Mouse (Mus musculus) hindbrain, postnatal 0 days (tissue): ENCODE measurements at regions not wholly inside any gene's neighbourhood (a gene's known extent, or its start where the extent isn't known, plus 50 kb on each side); places are given as distances from the start of the nearest gene placed in this dataset.

Experiments
- ATAC-seq: fragments of 200-750 bp; cut with Nextera tagmentation; 2 replicates; pipeline ENCODE4 v1.8.0; 2017; ENCODE audit warnings: mild to moderate bottlenecking, moderate TSS enrichment, moderate library complexity
- DNase-seq: peaks from one replicate; pipeline ENCODE4 v3.0.0-alpha.2; 2015; ENCODE audit warnings: low spot score
- H3K27ac ChIP-seq: fragments of 300-500 bp; sonication (generic); 2 replicates; pipeline ENCODE4 v1.5.1; 2014; ENCODE audit warnings: mild to moderate bottlenecking
- H3K27me3 ChIP-seq: fragments of 300-500 bp; sonication (generic); 2 replicates; pipeline ENCODE4 v1.6.1; 2014; ENCODE audit warnings: low read length, mixed read lengths; ENCODE audit not compliant: insufficient read depth
- H3K36me3 ChIP-seq: fragments of 300-500 bp; sonication (generic); 2 replicates; pipeline ENCODE4 v1.6.1; 2014; ENCODE audit warnings: low read length, mixed read lengths; ENCODE audit not compliant: insufficient read depth
- H3K4me1 ChIP-seq: fragments of 300-500 bp; sonication (generic); 2 replicates; pipeline ENCODE4 v1.6.1; 2014; ENCODE audit warnings: antibody characterized with exemption, low read length, mixed read lengths; ENCODE audit not compliant: insufficient read depth
- H3K4me2 ChIP-seq: fragments of 300-500 bp; sonication (generic); 2 replicates; pipeline ENCODE4 v1.6.1; 2014; ENCODE audit warnings: low read depth, mild to moderate bottlenecking, low read length, moderate library complexity, mixed read lengths
- H3K4me3 ChIP-seq: fragments of 300-500 bp; sonication (generic); 2 replicates; pipeline ENCODE4 v1.5.1; 2014; ENCODE audit warnings: low read length
- H3K9ac ChIP-seq: fragments of 300-500 bp; sonication (generic); replicated peaks from 2 replicates; pipeline ENCODE4 v1.6.1; 2014; ENCODE audit warnings: mild to moderate bottlenecking, low read length, moderate library complexity, mixed read lengths
- H3K9me3 ChIP-seq: fragments of 300-500 bp; sonication (generic); 2 replicates; pipeline ENCODE4 v1.6.1; 2016; ENCODE audit warnings: low read length, mixed read lengths
- CTCF ChIP-seq: IDR thresholded peaks from 2 replicates; pipeline ENCODE4 v1.5.1; 2016; ENCODE audit warnings: antibody characterized with exemption, control low read depth, low read depth
- WGBS: fragments of 180-500 bp; shearing (Covaris S2); extraction: QIAGEN DNeasy Blood & Tissue Kit; methylation state at CpG from one replicate; pipeline ENCODE4 v1.1.7; 2014; 5-methylcytosine and 5-hydroxymethylcytosine counted together

- no peak for DNase-seq
- Histone ChIP-seq H3K4me3 (no peak overlapping the region), H3K36me3 (no peaks in the 10 kb centered on the region), H3K9ac (no peak overlapping the region), H3K4me1 (no peaks in the 10 kb centered on the region), H3K9me3 (no peaks in the 10 kb centered on the region), H3K27ac (no peak overlapping the region), H3K4me2 (no peak overlapping the region), H3K27me3 (no peaks in the 10 kb centered on the region)
- no peak for TF ChIP-seq CTCF
- WGBS, result 78% methylated on average over 4 of the region's 4 CpGs
- ATAC-seq, result no peak
These were observed 63.8 kb upstream of the Peli1 start for GRCm38 (mm10) chr11:21027299-21027698.

GRCm38 (mm10) chr11:21030362-21030761, 60.7 kb upstream of the Peli1 start:
- Histone ChIP-seq H3K27me3 (no peaks in the 10 kb centered on the region), H3K9ac (no peak overlapping the region), H3K36me3 (no peaks in the 10 kb centered on the region), H3K4me3 (no peak overlapping the region), H3K4me2 (no peak overlapping the region), H3K4me1 (no peaks in the 10 kb centered on the region), H3K9me3 (no peaks in the 10 kb centered on the region), H3K27ac (no peak overlapping the region)
- no peak for DNase-seq
- no peak for ATAC-seq
- TF ChIP-seq CTCF, result no peak
- WGBS, result 95% methylated on average over 6 of the region's 6 CpGs

DNA sequence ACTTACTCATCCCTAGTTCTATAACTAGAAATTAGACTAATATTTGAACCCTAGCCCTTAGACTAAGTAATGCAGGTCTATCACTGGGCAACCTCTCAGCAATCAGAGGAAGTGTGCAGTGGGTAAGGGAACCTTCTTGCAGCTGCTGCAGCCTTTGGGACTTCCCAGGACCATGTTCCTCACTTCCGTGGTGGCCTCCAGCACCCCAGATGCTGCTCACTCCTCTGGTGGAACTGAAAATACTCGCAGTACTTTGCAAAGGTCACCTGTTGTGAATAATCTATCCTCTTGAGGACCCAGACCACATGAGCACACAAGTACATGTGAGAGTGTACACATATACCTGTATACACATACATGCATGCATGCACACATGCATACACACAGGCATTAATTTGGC, 59.3 kb upstream of the Peli1 start:
- no peak overlapping the region for H3K4me2 ChIP-seq
- no peaks in the 10 kb centered on the region for H3K9me3 ChIP-seq
- no peaks in the 10 kb centered on the region for H3K27me3 ChIP-seq
- WGBS, result 88% methylated on average over 2 of the region's 2 CpGs
- no peak overlapping the region for H3K27ac ChIP-seq
- H3K4me1 ChIP-seq, result no peaks in the 10 kb centered on the region
- no peak overlapping the region for H3K4me3 ChIP-seq
- TF ChIP-seq CTCF, result no peak
- H3K36me3 ChIP-seq, result no peaks in the 10 kb centered on the region
- DNase-seq (no peak), ATAC-seq (no peak)
- H3K9ac ChIP-seq, result no peak overlapping the region

- H3K36me3 ChIP-seq, result no peaks in the 10 kb centered on the region
- DNase-seq (no peak), ATAC-seq (no peak)
- no peak for TF ChIP-seq CTCF
- WGBS, result 77% methylated on average over 14 of the region's 14 CpGs
- H3K9ac ChIP-seq, result no peak overlapping the region
- H3K9me3 ChIP-seq, result no peaks in the 10 kb centered on the region
- H3K4me1 ChIP-seq, result no peaks in the 10 kb centered on the region
- H3K27ac ChIP-seq, result no peak overlapping the region
- H3K4me3 ChIP-seq, result no peak overlapping the region
- no peak overlapping the region for H3K4me2 ChIP-seq
- no peaks in the 10 kb centered on the region for H3K27me3 ChIP-seq
These were observed 57.8 kb upstream of the Peli1 start for GRCm38 (mm10) chr11:21033234-21033822.

GRCm38 (mm10) chr11:21033823-21034401, 57.2 kb upstream of the Peli1 start:
- Histone ChIP-seq H3K4me1 (no peaks in the 10 kb centered on the region), H3K4me3 (no peak overlapping the region), H3K27me3 (no peaks in the 10 kb centered on the region), H3K9me3 (no peaks in the 10 kb centered on the region), H3K27ac (no peak overlapping the region), H3K36me3 (no peaks in the 10 kb centered on the region), H3K9ac (no peak overlapping the region), H3K4me2 (no peak overlapping the region)
- no peak for TF ChIP-seq CTCF
- 54% methylated on average over 11 of the region's 11 CpGs for WGBS
- ATAC-seq (peak; percentile 51; the same call in 1 of the 2 replicates), DNase-seq (no peak)

- ATAC-seq (0 out of 2 replicates have a peak, but pooled peaks have one; percentile 38), DNase-seq (peak; percentile 62)
- no peaks in the 10 kb centered on the region for H3K36me3 ChIP-seq
- no peak overlapping the region for H3K27ac ChIP-seq
- H3K4me3 ChIP-seq, result no peak overlapping the region
- H3K27me3 ChIP-seq, result no peaks in the 10 kb centered on the region
- no peak for TF ChIP-seq CTCF
- H3K9me3 ChIP-seq, result no peaks in the 10 kb centered on the region
- H3K4me2 ChIP-seq, result 0 out of 2 replicates have a peak overlapping the region, but pooled peaks have one; percentile 0
- H3K4me1 ChIP-seq, result no peaks in the 10 kb centered on the region
- WGBS, result 12% methylated on average over 7 of the region's 7 CpGs
- no peak overlapping the region for H3K9ac ChIP-seq
These were observed 54.8 kb upstream of the Peli1 start for GRCm38 (mm10) chr11:21036161-21036916.
